Mouse (Mus musculus) E14TG2a.4 (cell line): ENCODE data around the gene Afdn.

ENCODE experiments used
- CTCF ChIP-seq: conservative IDR thresholded peaks from 2 replicates; pipeline ENCODE4 v1.5.1; 2014; ENCODE audit warnings: low read length
- POU5F1 ChIP-seq: IDR thresholded peaks from 2 replicates; pipeline ENCODE4 v1.6.1; 2014; ENCODE audit warnings: low read length, borderline replicate concordance

DNA sequence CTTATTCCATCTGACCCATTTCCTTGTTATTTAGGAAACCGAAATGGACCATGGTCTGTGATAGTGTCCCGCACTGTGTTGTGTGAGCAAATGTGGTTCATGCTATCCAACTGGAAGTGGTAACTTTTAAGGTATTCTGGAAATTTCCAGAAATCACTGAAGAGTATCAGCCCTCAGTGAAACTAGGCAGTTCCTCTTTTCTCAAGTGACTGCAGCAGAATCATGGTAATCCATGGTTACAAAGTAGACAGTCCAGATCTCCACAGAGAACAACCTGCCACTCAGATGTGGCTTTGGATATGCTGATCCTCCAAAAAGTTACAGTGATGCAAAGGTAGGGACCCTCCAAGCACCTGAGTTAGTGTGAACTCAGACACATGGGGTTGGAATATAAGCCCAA is 21.4 kb upstream of the Afdn start:
- TF ChIP-seq CTCF, result no peak
- no peak for TF ChIP-seq POU5F1
